Mouse (Mus musculus) intestine, embryonic 14.5 days (tissue): ENCODE data around the gene Hyal1. TPM values are rescaled to one million over a fixed set of nuclear protein-coding genes. Genes with fewer than 3 reads are reported as not detected.

ENCODE experiments used
- ATAC-seq: fragments of 200-750 bp; cut with Nextera tagmentation; replicated peaks from 2 replicates; pipeline ENCODE4 v1.8.0; 2017; ENCODE audit warnings: low read depth, moderate number of reproducible peaks, moderate TSS enrichment, moderate library complexity; ENCODE audit not compliant: low FRiP score, low TSS enrichment
- DNase-seq: peaks from one replicate; pipeline ENCODE4 v3.0.0-alpha.2; 2018; ENCODE audit warnings: low spot score
- H3K27ac ChIP-seq: fragments of 300-500 bp; sonication (generic); 2 replicates; pipeline ENCODE4 v1.5.1; 2014; ENCODE audit warnings: low read depth, mild to moderate bottlenecking, control low read depth
- H3K27me3 ChIP-seq: fragments of 300-500 bp; sonication (generic); replicated peaks from 2 replicates; pipeline ENCODE4 v1.6.1; 2014; ENCODE audit warnings: low read length, control low read depth; ENCODE audit not compliant: control insufficient read depth, insufficient read depth
- H3K36me3 ChIP-seq: fragments of 300-500 bp; sonication (generic); 2 replicates; pipeline ENCODE4 v1.6.1; 2014; ENCODE audit warnings: low read length, control low read depth; ENCODE audit not compliant: control insufficient read depth, insufficient read depth
- H3K4me1 ChIP-seq: fragments of 300-500 bp; sonication (generic); replicated peaks from 2 replicates; pipeline ENCODE4 v1.6.1; 2014; ENCODE audit warnings: low read length, control low read depth, mixed read lengths; ENCODE audit not compliant: control insufficient read depth, insufficient read depth
- H3K4me2 ChIP-seq: fragments of 300-500 bp; sonication (generic); 2 replicates; pipeline ENCODE4 v1.6.1; 2014; ENCODE audit warnings: low read length
- H3K4me3 ChIP-seq: fragments of 300-500 bp; sonication (generic); 2 replicates; pipeline ENCODE4 v1.5.1; 2014; ENCODE audit warnings: low read depth, low read length, control low read depth, mixed read lengths
- H3K9ac ChIP-seq: fragments of 300-500 bp; sonication (generic); 2 replicates; pipeline ENCODE4 v1.6.1; 2014; ENCODE audit warnings: mild to moderate bottlenecking, low read length
- H3K9me3 ChIP-seq: fragments of 300-500 bp; sonication (generic); 2 replicates; pipeline ENCODE4 v1.6.1; 2016; ENCODE audit warnings: low read length, control low read depth; ENCODE audit not compliant: control insufficient read depth
- WGBS: fragments of 180-500 bp; shearing (Covaris S2); extraction: QIAGEN DNeasy Blood & Tissue Kit; methylation state at CpG from one replicate; pipeline ENCODE4 v1.1.7; 2014; 5-methylcytosine and 5-hydroxymethylcytosine counted together
- polyA plus RNA-seq: library from polyadenylated mRNA; unstranded; fragments of >200 nt; fragmentation: Nextera tagmentation; extraction: Ambion mirVana; gene quantifications from 2 replicates; pipeline ENCODE4 v1.2.1, GENCODE M21; 2014

Hyal1 gene
- polyA plus RNA-seq, 1 experiment from 2014 or later, result 5.1 TPM

- no peak for ATAC-seq
- peaks cover 70% of the 10 kb centered on the region for H3K4me1 ChIP-seq
- H3K36me3 ChIP-seq, result peaks cover 23% of the 10 kb centered on the region; the same call in 1 of the 2 replicates
- H3K9me3 ChIP-seq, result no peaks in the 10 kb centered on the region
- peak overlapping the region; percentile 74; the same call in 1 of the 2 replicates for H3K27ac ChIP-seq
- 32% methylated on average over 4 of the region's 4 CpGs for WGBS
- H3K4me3 ChIP-seq, result no peak overlapping the region
- H3K9ac ChIP-seq, result no peak overlapping the region
- H3K4me2 ChIP-seq, result peak overlapping the region; percentile 33; the same call in 1 of the 2 replicates
- no peak for DNase-seq
- H3K27me3 ChIP-seq, result no peaks in the 10 kb centered on the region
Measured at GRCm38 (mm10) chr9:107629411-107629730, 52.6 kb downstream of the Hyal1 start.

GRCm38 (mm10) chr9:107629901-107630425 is 53.2 kb downstream of the Hyal1 start:
- Histone ChIP-seq H3K4me1 (peaks cover 66% of the 10 kb centered on the region), H3K4me2 (peak overlapping the region; percentile 33), H3K27me3 (no peaks in the 10 kb centered on the region), H3K27ac (peak overlapping the region; percentile 74; the same call in 1 of the 2 replicates), H3K4me3 (no peak overlapping the region), H3K9me3 (no peaks in the 10 kb centered on the region), H3K36me3 (peaks cover 21% of the 10 kb centered on the region; the same call in 1 of the 2 replicates), H3K9ac (peak overlapping the region; percentile 25; the same call in 1 of the 2 replicates)
- 23% methylated on average over 14 of the region's 14 CpGs for WGBS
- ATAC-seq (no peak), DNase-seq (peak; percentile 62)

- ATAC-seq (no peak), DNase-seq (no peak)
- Histone ChIP-seq H3K9ac (0 out of 2 replicates have a peak overlapping the region, but pooled peaks have one; percentile 25), H3K9me3 (no peaks in the 10 kb centered on the region), H3K36me3 (peaks cover 18% of the 10 kb centered on the region; the same call in 1 of the 2 replicates), H3K4me3 (no peak overlapping the region), H3K27me3 (no peaks in the 10 kb centered on the region), H3K4me2 (peak overlapping the region; percentile 33; the same call in 1 of the 2 replicates), H3K27ac (peak overlapping the region; percentile 74; the same call in 1 of the 2 replicates), H3K4me1 (peaks cover 68% of the 10 kb centered on the region)
- 4% methylated on average over 4 of the region's 4 CpGs for WGBS
Measured at GRCm38 (mm10) chr9:107630576-107630975, 53.8 kb downstream of the Hyal1 start.

Other genes starting within 250 kb of the Hyal1 start
- gene Hemk1, start 238.6 kb upstream of the Hyal1 start, polyA plus RNA-seq, result 10.4 and 12.8 TPM in 2 replicates
- 0.28 and 0.31 TPM in 2 replicates for gene 6430571L13Rik, start 236.3 kb upstream of the Hyal1 start, polyA plus RNA-seq
- gene Cacna2d2, start 177.3 kb upstream of the Hyal1 start, polyA plus RNA-seq, result 0.35 and 0.55 TPM in 2 replicates
- gene Tmem115, start 43.0 kb upstream of the Hyal1 start, polyA plus RNA-seq, result 46.7 and 47.6 TPM in 2 replicates
- 27.1 and 30.8 TPM in 2 replicates for gene Cyb561d2, start 34.7 kb upstream of the Hyal1 start, polyA plus RNA-seq
- 34.8 and 42.2 TPM in 2 replicates for gene Nprl2, start 34.7 kb upstream of the Hyal1 start, polyA plus RNA-seq
- gene Zmynd10, start 29.6 kb upstream of the Hyal1 start, polyA plus RNA-seq, result 0.54 TPM in 1 of 2 replicates, not detected in the other
- gene Rassf1, start 25.4 kb upstream of the Hyal1 start, polyA plus RNA-seq, result 54.4 and 59.9 TPM in 2 replicates
- gene Tusc2, start 13.7 kb upstream of the Hyal1 start, polyA plus RNA-seq, result 42.8 and 45.1 TPM in 2 replicates
- gene Hyal2, start 9.0 kb upstream of the Hyal1 start, polyA plus RNA-seq, result 107 and 114 TPM in 2 replicates
- gene Naa80, start 2.0 kb downstream of the Hyal1 start, polyA plus RNA-seq, result 14.7 and 19.6 TPM in 2 replicates
- 0.87 and 1.4 TPM in 2 replicates for gene Hyal3, start 3.9 kb downstream of the Hyal1 start, polyA plus RNA-seq
- gene Ifrd2, start 10.7 kb downstream of the Hyal1 start, polyA plus RNA-seq, result 77.4 and 79.5 TPM in 2 replicates
- 16.5 and 18.3 TPM in 2 replicates for gene Sema3b, start 32.3 kb downstream of the Hyal1 start, polyA plus RNA-seq
- 336 and 349 TPM in 2 replicates for gene Gnai2, start 58.4 kb downstream of the Hyal1 start, polyA plus RNA-seq
- gene Slc38a3, start 92.6 kb downstream of the Hyal1 start, polyA plus RNA-seq, result 2.2 and 9.3 TPM in 2 replicates
- 1.7 and 2.6 TPM in 2 replicates for gene Gnat1, start 102.8 kb downstream of the Hyal1 start, polyA plus RNA-seq
- gene Sema3f, start 133.5 kb downstream of the Hyal1 start, polyA plus RNA-seq, result 16.2 and 16.3 TPM in 2 replicates
- gene Rbm5, start 194.1 kb downstream of the Hyal1 start, polyA plus RNA-seq, result 156 and 174 TPM in 2 replicates